Mouse (Mus musculus) megakaryocyte, embryonic 14.5 days (primary cell): Measurements from ENCODE around the gene Btaf1. TPM values are rescaled to one million over a fixed set of nuclear protein-coding genes. Genes with fewer than 3 reads are reported as not detected.

Experiments used
- H3K27me3 ChIP-seq: replicated peaks from 2 replicates; pipeline ENCODE3; 2012; ENCODE audit warnings: inconsistent platforms
- H3K36me3 ChIP-seq: replicated peaks from 2 replicates; pipeline ENCODE3; 2012; ENCODE audit warnings: low read length, inconsistent platforms, mixed read lengths
- H3K4me1 ChIP-seq: 2 replicates; pipeline ENCODE4 v1.6.1; 2012; ENCODE audit warnings: inconsistent platforms
- H3K4me3 ChIP-seq: replicated peaks from 2 replicates; pipeline ENCODE3; 2012; ENCODE audit warnings: moderate library complexity, mild to moderate bottlenecking, inconsistent platforms
- H3K9me3 ChIP-seq: 2 replicates; pipeline ENCODE4 v1.6.1; 2012; ENCODE audit warnings: inconsistent platforms
- FLI1 ChIP-seq: IDR thresholded peaks from 2 replicates; pipeline ENCODE4 v1.6.1; 2012; ENCODE audit warnings: low read length, inconsistent platforms, mixed read lengths
- GATA1 ChIP-seq: IDR thresholded peaks from 3 replicates; pipeline ENCODE4 v1.6.1; 2012; ENCODE audit warnings: mixed read lengths, low read length, inconsistent platforms, borderline replicate concordance
- polyA plus RNA-seq: library from polyadenylated mRNA; stranded (reverse); fragments of >175 nt; gene quantifications from 2 replicates; pipeline ENCODE4 v1.2.3, GENCODE M21; 2012; ENCODE audit warnings: low replicate concordance; ENCODE audit not compliant: insufficient read depth

Btaf1 gene
- polyA plus RNA-seq = 0.32 and 0.60 TPM in 2 replicates

DNA sequence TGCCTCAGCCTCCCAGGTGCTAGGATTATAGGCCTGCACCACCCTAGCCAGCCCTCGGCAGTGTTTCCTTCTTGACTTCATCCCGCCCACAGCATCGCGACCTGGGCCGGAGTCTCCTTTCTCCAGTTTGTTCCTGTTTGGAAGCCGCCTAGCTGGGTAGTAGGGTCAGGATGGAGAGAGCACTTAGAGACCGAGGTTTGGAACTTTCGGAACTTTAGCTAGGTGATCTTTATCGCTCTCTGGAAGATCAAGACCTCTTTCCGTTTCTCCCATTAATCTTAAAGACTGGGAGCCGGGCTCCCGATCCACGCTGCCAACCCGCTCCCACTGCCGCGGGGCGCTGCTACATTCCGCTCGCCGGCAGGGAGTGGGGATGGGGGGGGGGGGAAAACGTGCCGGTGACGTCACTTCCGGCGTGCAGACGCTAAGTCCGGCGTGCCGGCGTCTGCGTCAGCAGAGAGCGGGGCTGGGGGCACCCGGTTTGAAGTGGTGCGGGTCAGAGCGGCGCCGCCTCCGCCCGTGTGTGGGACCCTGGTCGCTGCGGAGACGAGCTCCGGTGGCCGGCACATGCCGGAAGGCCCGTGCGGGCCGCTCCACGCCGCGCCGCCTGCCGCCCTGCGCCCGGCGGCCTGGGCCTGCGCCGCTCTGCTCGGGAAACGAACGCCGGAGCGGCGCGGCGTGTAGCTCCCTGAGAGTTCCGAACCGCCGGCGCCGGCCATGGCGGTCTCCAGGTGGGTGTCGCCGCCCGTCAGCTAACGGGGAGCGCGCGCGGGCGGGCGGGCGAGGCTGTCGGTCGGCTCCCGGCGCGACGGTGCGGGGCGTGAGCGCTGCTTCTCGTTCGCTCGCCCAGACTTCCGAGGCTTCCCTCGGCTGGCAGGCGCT is at the start of gene Btaf1:
Btaf1 (plus strand) TSS at position 409 of the 882 bp plus-strand sequence.
- no peaks in the 10 kb centered on the region for H3K9me3 ChIP-seq
- peaks cover 47% of the 10 kb centered on the region for H3K4me1 ChIP-seq
- no peak for TF ChIP-seq GATA1
- TF ChIP-seq FLI1 = 0 out of 2 replicates have a peak, but pooled peaks have one; percentile 55
- H3K36me3 ChIP-seq = no peaks in the 10 kb centered on the region
- peak within 1 kb of the TSS; percentile 96 for H3K4me3 ChIP-seq
- no peaks in the 10 kb centered on the region for H3K27me3 ChIP-seq

DNA sequence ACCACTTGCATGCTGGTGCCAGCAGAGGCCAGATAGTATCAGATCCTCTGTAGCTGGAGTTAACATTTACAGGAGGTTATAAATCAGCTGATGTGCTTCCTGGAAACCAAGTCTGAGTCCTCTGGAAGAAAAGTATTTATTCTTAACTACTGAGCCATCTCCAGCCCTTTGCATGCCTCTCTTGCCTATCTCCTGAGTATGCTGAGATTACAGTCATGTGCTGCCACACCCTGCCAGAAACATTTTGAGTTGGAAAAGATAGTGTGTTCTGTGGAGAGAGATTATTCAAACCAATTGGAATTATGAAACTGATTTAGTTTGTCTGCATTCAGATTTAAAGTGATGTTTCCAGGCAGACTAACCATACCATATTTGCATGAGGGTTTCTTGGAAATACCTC is 48.5 kb upstream of the Btaf1 start:
- Histone ChIP-seq H3K36me3 (peaks cover 100% of the 10 kb centered on the region), H3K27me3 (no peaks in the 10 kb centered on the region), H3K4me1 (no peaks in the 10 kb centered on the region), H3K9me3 (no peaks in the 10 kb centered on the region), H3K4me3 (no peak overlapping the region)
- TF ChIP-seq GATA1 = no peak
- TF ChIP-seq FLI1 = no peak

DNA sequence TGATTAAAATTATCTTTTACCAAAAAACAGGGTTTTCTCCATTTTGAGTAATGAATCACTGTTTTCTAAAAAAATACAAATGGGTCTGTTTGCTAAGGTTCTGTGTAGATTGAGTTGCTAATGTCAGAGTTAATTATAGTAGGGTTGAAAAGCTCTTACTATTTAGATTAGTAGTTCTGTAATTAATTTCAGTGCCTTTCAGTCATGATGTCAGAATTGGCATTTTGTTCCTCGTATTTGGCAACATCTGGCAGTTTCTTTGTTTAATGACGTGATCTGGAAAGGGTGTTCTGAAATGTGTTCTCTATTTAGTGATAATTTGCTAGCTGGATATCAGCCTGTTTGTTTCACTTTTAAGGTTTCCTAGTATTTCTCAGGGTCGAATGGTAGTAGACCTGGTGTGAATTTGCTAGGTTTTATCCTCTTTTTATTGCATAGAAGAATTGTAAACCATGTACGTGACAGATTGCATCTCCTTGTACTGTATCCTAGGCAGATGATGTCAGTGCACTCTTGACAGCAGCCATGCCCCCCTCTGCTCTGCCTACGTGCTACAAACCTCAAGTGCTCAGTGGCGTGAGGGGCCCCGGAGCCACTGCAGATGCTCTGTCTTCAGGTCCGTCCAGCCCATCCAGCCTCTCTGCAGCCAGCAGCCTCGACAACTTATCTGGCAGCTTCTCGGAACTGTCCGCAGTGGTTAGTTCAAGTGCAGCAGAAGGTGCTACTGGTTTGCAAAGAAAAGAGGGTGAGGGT is 47.0 kb upstream of the Btaf1 start:
- Histone ChIP-seq H3K36me3 (peaks cover 100% of the 10 kb centered on the region), H3K4me1 (no peaks in the 10 kb centered on the region), H3K27me3 (no peaks in the 10 kb centered on the region), H3K9me3 (no peaks in the 10 kb centered on the region), H3K4me3 (no peak overlapping the region)
- TF ChIP-seq FLI1 = no peak
- TF ChIP-seq GATA1 = no peak

DNA sequence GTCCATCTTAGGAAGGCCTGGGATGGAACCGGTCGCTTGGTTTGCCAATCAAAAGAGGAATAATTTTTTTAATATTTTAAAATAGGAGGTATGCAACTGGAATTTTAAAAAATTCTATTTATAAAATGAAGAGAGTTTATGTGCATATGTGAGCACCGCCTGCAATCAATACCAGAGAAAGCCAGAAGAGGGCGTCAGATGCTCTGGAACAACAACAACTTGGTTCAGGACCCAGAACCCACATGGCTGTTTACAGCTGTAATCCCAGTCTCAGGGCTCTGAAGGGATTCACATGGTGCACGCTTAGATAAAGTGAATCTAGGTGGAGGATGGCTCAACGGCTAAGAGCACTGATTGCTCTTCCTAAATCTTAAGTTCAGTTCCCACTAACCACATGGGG is 42.8 kb upstream of the Btaf1 start:
- Histone ChIP-seq H3K4me3 (no peak overlapping the region), H3K9me3 (no peaks in the 10 kb centered on the region), H3K36me3 (peaks cover 98% of the 10 kb centered on the region), H3K4me1 (no peaks in the 10 kb centered on the region), H3K27me3 (no peaks in the 10 kb centered on the region)
- TF ChIP-seq GATA1 = no peak
- no peak for TF ChIP-seq FLI1

DNA sequence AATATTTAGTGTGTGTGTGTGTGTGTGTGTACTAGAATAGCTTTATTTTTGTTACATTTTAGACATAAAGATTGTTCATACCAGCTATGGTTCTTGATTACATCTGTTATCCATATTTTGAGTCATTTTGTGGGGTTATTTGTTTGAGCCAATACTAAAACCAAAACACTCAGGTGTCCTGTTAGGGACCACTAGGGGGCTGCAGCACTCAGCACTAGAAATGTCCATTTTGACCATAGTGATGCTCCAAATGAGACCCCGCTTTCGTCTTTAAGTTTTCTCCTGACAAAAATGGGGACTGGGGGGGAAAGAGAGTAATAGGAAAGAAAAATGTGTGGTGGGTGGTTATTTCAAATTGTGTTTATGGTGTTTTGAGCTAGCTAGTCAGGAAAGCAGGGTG is 39.6 kb upstream of the Btaf1 start:
- no peak for TF ChIP-seq GATA1
- no peak for TF ChIP-seq FLI1

DNA sequence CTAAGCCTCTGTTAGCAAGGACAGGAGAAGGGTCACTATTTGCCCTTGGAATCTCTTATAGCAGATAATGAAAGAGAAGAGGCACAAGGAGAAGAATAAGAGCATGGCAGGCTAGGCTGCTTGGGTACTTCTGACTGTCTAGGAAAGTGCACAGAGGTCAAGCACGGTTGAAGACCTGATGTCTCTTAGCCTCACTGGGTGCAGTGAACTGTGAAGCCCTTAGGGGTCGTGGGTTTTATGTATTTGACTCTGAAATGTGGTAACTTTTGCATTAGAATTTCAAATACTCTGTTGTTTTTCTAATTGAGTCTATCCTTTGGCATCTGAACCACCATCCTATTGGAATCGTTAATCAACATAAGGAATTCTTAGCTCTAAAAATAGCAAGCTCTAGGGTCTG is 38.2 kb upstream of the Btaf1 start:
- no peaks in the 10 kb centered on the region for H3K4me1 ChIP-seq
- H3K36me3 ChIP-seq = peaks cover 98% of the 10 kb centered on the region
- TF ChIP-seq GATA1 (no peak), FLI1 (no peak)
- H3K27me3 ChIP-seq = no peaks in the 10 kb centered on the region
- H3K4me3 ChIP-seq = no peak overlapping the region
- H3K9me3 ChIP-seq = no peaks in the 10 kb centered on the region

More for the DNA sequence above, 39.6 kb upstream of the Btaf1 start:
- H3K36me3 ChIP-seq = peaks cover 98% of the 10 kb centered on the region
- no peaks in the 10 kb centered on the region for H3K4me1 ChIP-seq
- H3K4me3 ChIP-seq = no peak overlapping the region
- no peaks in the 10 kb centered on the region for H3K9me3 ChIP-seq
- no peaks in the 10 kb centered on the region for H3K27me3 ChIP-seq

DNA sequence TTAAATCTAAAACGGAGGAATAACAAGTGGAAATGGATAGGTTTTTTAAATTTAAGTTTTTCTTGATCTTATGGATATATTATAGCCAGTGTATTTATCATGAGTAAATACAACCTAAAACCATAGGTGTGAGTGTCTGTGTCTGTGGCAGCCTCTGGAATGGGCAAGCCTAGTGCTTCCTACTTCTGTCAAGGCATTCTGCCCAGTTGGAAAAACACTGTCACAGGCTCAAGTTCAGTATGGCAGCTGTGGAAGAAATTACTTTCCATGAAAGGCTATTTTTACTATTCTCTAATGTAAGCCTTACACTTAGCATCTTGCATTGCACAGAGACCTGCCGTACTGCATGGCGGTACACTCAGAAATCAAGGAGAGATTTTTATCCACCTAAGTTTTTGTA is 34.1 kb upstream of the Btaf1 start:
- TF ChIP-seq FLI1 (no peak), GATA1 (no peak)
- Histone ChIP-seq H3K4me3 (no peak overlapping the region), H3K9me3 (peaks cover 4% of the 10 kb centered on the region; the same call in 1 of the 2 replicates), H3K27me3 (no peaks in the 10 kb centered on the region), H3K36me3 (peaks cover 85% of the 10 kb centered on the region), H3K4me1 (peaks cover 5% of the 10 kb centered on the region)

DNA sequence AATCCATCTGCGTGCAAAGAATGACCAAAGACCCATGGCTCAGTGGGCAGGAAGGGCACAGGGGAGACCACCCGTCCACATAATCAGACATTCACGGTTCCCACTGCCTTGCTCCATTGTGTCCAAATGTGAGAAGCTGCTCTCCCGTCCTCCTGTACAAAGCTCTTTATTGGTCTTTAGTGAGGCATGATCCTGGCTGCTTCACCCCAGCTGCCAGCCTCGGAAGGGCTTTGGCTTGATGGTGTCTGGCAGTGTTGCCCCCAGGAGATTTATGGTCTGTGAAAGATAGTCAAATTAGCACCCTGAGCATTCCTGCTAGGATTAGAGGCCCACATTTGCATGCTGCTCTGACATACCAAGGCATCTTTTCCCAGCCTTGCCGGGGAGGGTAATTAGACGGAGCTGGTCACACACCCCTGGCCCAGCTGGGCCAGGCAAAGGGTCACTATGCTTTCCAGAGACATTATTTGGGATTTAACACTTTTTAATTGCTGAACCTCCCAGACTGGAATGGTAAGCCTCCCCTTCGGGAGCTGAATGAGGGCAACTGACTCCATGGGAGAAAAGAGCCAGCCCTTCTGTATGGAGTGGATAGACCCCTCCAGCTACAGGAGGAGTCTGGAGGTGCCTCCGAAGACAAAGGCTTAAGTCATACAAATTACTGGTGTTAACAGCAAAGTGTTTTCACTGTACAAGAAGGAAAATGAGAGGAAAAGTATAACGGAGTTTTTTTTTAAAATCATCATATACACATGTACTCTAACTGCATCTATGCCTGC is 28.9 kb upstream of the Btaf1 start:
- Histone ChIP-seq H3K27me3 (no peaks in the 10 kb centered on the region), H3K9me3 (peaks cover 4% of the 10 kb centered on the region; the same call in 1 of the 2 replicates), H3K4me1 (peaks cover 10% of the 10 kb centered on the region), H3K36me3 (peaks cover 37% of the 10 kb centered on the region), H3K4me3 (no peak overlapping the region)
- TF ChIP-seq GATA1 = no peak
- no peak for TF ChIP-seq FLI1

DNA sequence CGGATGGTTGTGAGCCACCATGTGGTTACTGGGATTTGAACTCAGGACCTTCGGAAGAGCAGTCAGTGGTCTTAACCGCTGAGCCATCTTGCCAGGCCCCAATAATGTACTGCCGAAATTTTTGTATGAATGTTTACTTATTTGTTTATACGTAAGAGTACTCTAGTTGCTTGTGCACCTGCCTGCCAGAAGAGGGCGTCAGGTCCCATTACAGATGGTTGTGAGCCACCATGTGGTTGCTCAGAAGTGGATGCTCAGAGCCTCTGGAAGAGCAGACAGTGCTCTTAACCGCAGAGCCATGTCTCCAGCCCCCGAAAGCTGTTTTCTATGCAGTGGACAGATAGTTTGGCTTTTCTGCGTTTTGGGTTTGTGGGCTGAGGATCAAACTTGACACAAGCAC is 28.1 kb upstream of the Btaf1 start:
- Histone ChIP-seq H3K36me3 (peaks cover 29% of the 10 kb centered on the region), H3K27me3 (peaks cover 4% of the 10 kb centered on the region), H3K4me3 (no peak overlapping the region), H3K4me1 (peaks cover 10% of the 10 kb centered on the region), H3K9me3 (peaks cover 4% of the 10 kb centered on the region; the same call in 1 of the 2 replicates)
- TF ChIP-seq FLI1 = no peak
- no peak for TF ChIP-seq GATA1

DNA sequence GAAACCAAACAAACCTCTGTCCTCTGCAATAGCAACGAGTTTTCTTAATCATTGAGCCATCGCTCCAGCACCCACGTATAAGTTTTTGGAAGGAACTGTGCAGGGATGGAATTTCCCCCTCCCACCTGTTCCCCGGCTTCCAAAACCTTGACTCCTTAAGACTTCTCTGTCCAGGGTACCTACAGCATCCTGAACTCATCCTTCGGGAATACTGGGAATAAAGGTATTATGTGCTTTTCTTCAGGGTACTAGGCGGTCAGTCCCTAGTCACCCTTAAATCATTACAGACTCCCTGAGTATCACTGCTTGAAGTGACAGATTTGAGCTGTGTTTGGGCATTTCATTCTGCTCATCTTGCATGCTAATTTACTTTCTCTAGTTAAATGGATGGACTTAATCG is 22.5 kb upstream of the Btaf1 start:
- Histone ChIP-seq H3K4me3 (no peak overlapping the region), H3K4me1 (peaks cover 15% of the 10 kb centered on the region), H3K9me3 (no peaks in the 10 kb centered on the region), H3K27me3 (peaks cover 21% of the 10 kb centered on the region), H3K36me3 (no peaks in the 10 kb centered on the region)
- TF ChIP-seq GATA1 = no peak
- TF ChIP-seq FLI1 = no peak
